In genomic region chr6:12247975-12248374, GRCm38 (mm10) we compare ENCODE assay signal across 19 mouse cellular contexts.
A peak's percentile ranks its signal among the peaks of the same experiment; 100 is the strongest.
DNase-seq lines count a peak whose midpoint lies in the region; ATAC-seq and TF ChIP-seq lines count a peak whose summit lies in the region.
"Had no signal": no experiment of that assay in that cellular context is flagged by ENCODE, and none has a peak within 500 bp of the region (broad histone marks: within the 10 kb centered on the region; RNA-seq: fewer than 3 reads in every experiment).

No protein-coding gene starts in this region.

- ATAC-seq in frontal cortex, adult (ENCODE audit: low TSS enrichment): peak; percentile 24; the same call in 1 of the 2 replicates
- ATAC-seq in forebrain, embryonic 16.5 days: peak; percentile 63
- ATAC-seq: intestine, embryonic 15.5 days had no signal

- H3K27me3 ChIP-seq in forebrain, embryonic 16.5 days (replicated peaks; ENCODE audit: control insufficient read depth, insufficient read depth, low read length): no peaks in the 10 kb centered on the region
- H3K27me3 ChIP-seq: embryonic facial prominence, embryonic 13.5 days; hindbrain, embryonic 15.5 days; intestine, embryonic 15.5 days had no signal

- H3K4me2 ChIP-seq in forebrain, embryonic 16.5 days (ENCODE audit: low read length): no peak overlapping the region
- H3K4me2 ChIP-seq: embryonic facial prominence, embryonic 13.5 days; hindbrain, embryonic 15.5 days; intestine, embryonic 15.5 days had no signal

- H3K4me1 ChIP-seq in forebrain, embryonic 16.5 days (replicated peaks; ENCODE audit: control insufficient read depth, insufficient read depth, low read length): 0 out of 2 replicates have a peak, but pooled peaks cover 3% of the 10 kb centered on the region
- H3K4me1 ChIP-seq: embryonic facial prominence, embryonic 13.5 days; hindbrain, embryonic 15.5 days; intestine, embryonic 15.5 days had no signal

- peak; percentile 23 for DNase-seq in cerebellum, adult 11-12 months
- DNase-seq in cerebellum, postnatal 4 days (ENCODE audit: low spot score in 2 of 2): no peak
- DNase-seq in frontal cortex, postnatal 36 days (ENCODE audit: low spot score in 2 of 2): no peak
- DNase-seq in brain, embryonic 14.5 days (ENCODE audit: low read depth): peak; percentile 61
- no peak for DNase-seq in right cerebral cortex, postnatal 36 days (ENCODE audit: low spot score in 2 of 2)
- DNase-seq: adrenal gland, postnatal 10 days; gastrocnemius, postnatal 36 days; heart, postnatal 4 days; kidney, adult 9 months; kidney, postnatal 25 days; midbrain, embryonic 14.5 days; thymus, adult 18-20 months; thymus, postnatal 36 days had no signal

- H3K9ac ChIP-seq in forebrain, embryonic 16.5 days (replicated peaks; ENCODE audit: low read depth, low read length): no peak overlapping the region
- H3K9ac ChIP-seq: embryonic facial prominence, embryonic 13.5 days; hindbrain, embryonic 15.5 days; intestine, embryonic 15.5 days had no signal

- no peaks in the 10 kb centered on the region for H3K9me3 ChIP-seq in forebrain, embryonic 16.5 days (ENCODE audit: control insufficient read depth, low read length)
- H3K9me3 ChIP-seq: embryonic facial prominence, embryonic 13.5 days; hindbrain, embryonic 15.5 days; intestine, embryonic 15.5 days had no signal

- no peak for TF ChIP-seq POLR2A in brain, embryonic 14.5 days (IDR thresholded peaks at IDR 0.05; ENCODE audit: borderline replicate concordance, extremely low read depth, insufficient read depth, insufficient read length, poor library complexity, severe bottlenecking)

- H3K36me3 ChIP-seq in forebrain, embryonic 16.5 days (ENCODE audit: control insufficient read depth, insufficient read depth): no peaks in the 10 kb centered on the region
- H3K36me3 ChIP-seq: embryonic facial prominence, embryonic 13.5 days; hindbrain, embryonic 15.5 days; intestine, embryonic 15.5 days had no signal

- H3K4me3 ChIP-seq in forebrain, embryonic 16.5 days (replicated peaks; ENCODE audit: low read length): no peak overlapping the region
- H3K4me3 ChIP-seq: embryonic facial prominence, embryonic 13.5 days; hindbrain, embryonic 15.5 days; intestine, embryonic 15.5 days; layer of hippocampus, adult 2 months had no signal

- H3K27ac ChIP-seq in forebrain, embryonic 16.5 days (ENCODE audit: low read length): no peak overlapping the region
- H3K27ac ChIP-seq: embryonic facial prominence, embryonic 13.5 days; hindbrain, embryonic 15.5 days; intestine, embryonic 15.5 days; layer of hippocampus, adult 2 months had no signal

- no peak for TF ChIP-seq CTCF in brain, embryonic 14.5 days (IDR thresholded peaks at IDR 0.05; ENCODE audit: borderline replicate concordance, extremely low read depth, insufficient read depth, insufficient read length)

Comparison
In these comparisons a context has a peak if more than half of its experiments do, and no peak if none do; other contexts are left out.
1. DNase-seq: peak in cerebellum, adult 11-12 months (single experiment) and brain, embryonic 14.5 days (single experiment); none in cerebellum, postnatal 4 days (0 of 2), frontal cortex, postnatal 36 days (0 of 2) and right cerebral cortex, postnatal 36 days (0 of 2).